Mouse (Mus musculus): ENCODE data around the gene Rarb.

DNA sequence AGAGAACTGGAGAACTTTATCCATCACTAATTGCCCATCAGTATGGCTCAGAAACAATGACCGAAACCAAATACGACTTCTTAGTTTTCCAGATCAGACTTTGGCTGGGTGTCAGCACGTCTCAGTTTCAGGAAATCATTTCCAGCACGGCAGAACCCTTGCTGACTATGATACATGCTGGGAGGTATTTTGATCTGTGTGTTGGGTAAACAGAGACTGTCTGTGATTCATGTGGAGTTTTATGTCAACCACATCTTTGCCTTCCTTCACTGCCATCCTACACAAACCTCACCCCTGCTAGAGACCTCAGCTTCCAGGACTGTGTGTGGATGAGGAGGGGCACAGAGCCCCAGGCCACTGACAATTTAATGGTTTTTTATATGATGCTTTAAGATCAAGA lies 308.4 kb downstream of the Rarb start:
- TF ChIP-seq CTCF (conservative IDR thresholded peaks at IDR 0.05; ENCODE audit: low read length), result no peak
- TF ChIP-seq NANOG (IDR thresholded peaks at IDR 0.05; ENCODE audit: borderline replicate concordance, low read length), result no peak
- TF ChIP-seq POU5F1 (IDR thresholded peaks at IDR 0.05; ENCODE audit: borderline replicate concordance, low read length), result no peak
